Mouse (Mus musculus) C2C12 (cell line): ENCODE results near the gene Aldh1l1. TPM values are rescaled to one million over a fixed set of nuclear protein-coding genes. Genes with fewer than 3 reads are reported as not detected.

Source experiments
- H3K27me3 ChIP-seq: one replicate; pipeline ENCODE4 v1.6.1; 2011; ENCODE audit not compliant: control insufficient read depth, insufficient read depth, insufficient read length
- H3K36me3 ChIP-seq: one replicate; pipeline ENCODE4 v1.6.1; 2011; ENCODE audit not compliant: control insufficient read depth, insufficient read depth
- H3K4me3 ChIP-seq: one replicate; pipeline ENCODE4 v1.5.1; 2011; ENCODE audit warnings: mild to moderate bottlenecking, control low read depth; ENCODE audit not compliant: poor library complexity, insufficient read depth, severe bottlenecking
- H3K79me2 ChIP-seq: one replicate; pipeline ENCODE4 v1.6.1; 2011; ENCODE audit not compliant: control insufficient read depth, insufficient read depth
- H3K79me3 ChIP-seq: one replicate; pipeline ENCODE4 v1.6.1; 2011; ENCODE audit warnings: low read depth, control low read depth
- H3ac ChIP-seq: one replicate; pipeline ENCODE3; 2011; ENCODE audit warnings: low read depth; ENCODE audit not compliant: control insufficient read depth, insufficient read length
- CEBPB ChIP-seq: IDR thresholded peaks from one replicate; pipeline ENCODE4 v1.6.1; 2011; ENCODE audit warnings: low read depth, mild to moderate bottlenecking, control low read depth, moderate library complexity
- CTCF ChIP-seq: IDR thresholded peaks from one replicate; pipeline ENCODE4 v1.5.1; 2011; ENCODE audit not compliant: control insufficient read depth, insufficient read depth, insufficient read length
- FOSL1 ChIP-seq: IDR thresholded peaks from one replicate; pipeline ENCODE4 v1.8.0; 2011; ENCODE audit warnings: mild to moderate bottlenecking, low read length; ENCODE audit not compliant: poor library complexity, insufficient read depth, severe bottlenecking
- MAX ChIP-seq: IDR thresholded peaks from one replicate; pipeline ENCODE4 v1.6.1; 2011; ENCODE audit warnings: mild to moderate bottlenecking, control low read depth
- MYOD1 ChIP-seq: IDR thresholded peaks from one replicate; pipeline ENCODE4 v1.6.1; 2011; ENCODE audit warnings: low read depth; ENCODE audit not compliant: control insufficient read depth, insufficient read length
- MYOG ChIP-seq: IDR thresholded peaks from one replicate; pipeline ENCODE4 v1.6.1; 2011; ENCODE audit not compliant: control insufficient read depth, insufficient read length; ENCODE audit errors: extremely low read depth
- USF1 ChIP-seq: IDR thresholded peaks from one replicate; pipeline ENCODE4 v1.6.1; 2011; ENCODE audit warnings: low read depth, mild to moderate bottlenecking, control low read depth, moderate library complexity
- polyA plus RNA-seq: library from polyadenylated mRNA; unstranded; fragments of >200 nt; fragmentation: generic; extraction: Trizol; gene quantifications from one replicate; pipeline ENCODE4 v1.2.1, GENCODE M21; 2012; ENCODE audit warnings: missing spikeins

Aldh1l1 gene
- polyA plus RNA-seq, 1 experiment, result 0.16 TPM

DNA sequence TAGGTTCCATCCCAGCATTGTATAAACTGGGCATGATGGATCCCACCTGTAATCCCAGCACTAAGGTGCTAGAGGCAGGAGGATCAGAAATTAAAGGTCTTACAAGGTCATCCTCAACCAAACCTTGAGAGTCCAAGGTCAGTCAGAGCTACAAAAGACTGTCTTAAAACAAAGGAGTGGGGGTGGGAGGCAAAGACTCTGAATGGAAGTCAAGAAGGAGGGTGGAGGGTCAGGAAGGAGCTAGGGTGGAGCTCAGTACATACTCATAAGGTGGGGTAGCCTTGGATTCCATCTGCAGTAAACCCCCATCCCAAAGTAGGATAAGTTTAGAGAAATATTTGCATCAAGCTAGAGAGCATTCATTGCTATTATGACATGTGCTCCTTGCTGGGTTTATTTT is 33.6 kb upstream of the Aldh1l1 start:
- H3K36me3 ChIP-seq, result no peaks in the 10 kb centered on the region
- no peak overlapping the region for H3K4me3 ChIP-seq
- H3K79me3 ChIP-seq, result no peaks in the 10 kb centered on the region
- H3ac ChIP-seq, result no peak overlapping the region
- no peaks in the 10 kb centered on the region for H3K79me2 ChIP-seq
- no peak for TF ChIP-seq MYOG
- TF ChIP-seq USF1, result no peak
- no peak for TF ChIP-seq FOSL1
- no peak for TF ChIP-seq CTCF
- TF ChIP-seq CEBPB, result no peak
- TF ChIP-seq MYOD1, result no peak
- TF ChIP-seq MAX, result no peak
- H3K27me3 ChIP-seq, result peaks cover 22% of the 10 kb centered on the region

DNA sequence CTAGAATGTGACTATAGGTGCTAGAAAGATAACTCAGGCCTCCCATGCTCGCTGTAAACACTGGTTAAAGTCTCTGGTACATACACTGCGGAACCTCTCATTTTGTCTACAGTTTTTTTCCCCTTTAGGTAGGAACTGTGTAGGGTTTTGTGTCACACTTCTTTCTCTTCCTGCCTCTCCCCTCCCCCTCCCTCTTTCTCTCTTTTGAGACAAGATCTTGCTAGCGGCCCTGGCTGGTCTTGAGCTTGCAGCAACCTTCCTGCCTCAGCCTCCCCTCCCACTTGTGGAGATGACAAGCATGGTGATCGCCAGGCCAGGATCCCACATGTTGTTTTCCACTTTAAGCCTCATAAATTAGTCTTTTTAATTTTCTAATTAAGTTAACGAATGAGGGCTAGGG is 32.5 kb upstream of the Aldh1l1 start:
- no peak overlapping the region for H3K4me3 ChIP-seq
- no peak overlapping the region for H3ac ChIP-seq
- H3K79me3 ChIP-seq, result no peaks in the 10 kb centered on the region
- H3K79me2 ChIP-seq, result no peaks in the 10 kb centered on the region
- H3K36me3 ChIP-seq, result no peaks in the 10 kb centered on the region
- H3K27me3 ChIP-seq, result peaks cover 23% of the 10 kb centered on the region
- TF ChIP-seq CTCF (no peak), MYOD1 (no peak), USF1 (no peak), MYOG (no peak), MAX (no peak), FOSL1 (no peak), CEBPB (no peak)

DNA sequence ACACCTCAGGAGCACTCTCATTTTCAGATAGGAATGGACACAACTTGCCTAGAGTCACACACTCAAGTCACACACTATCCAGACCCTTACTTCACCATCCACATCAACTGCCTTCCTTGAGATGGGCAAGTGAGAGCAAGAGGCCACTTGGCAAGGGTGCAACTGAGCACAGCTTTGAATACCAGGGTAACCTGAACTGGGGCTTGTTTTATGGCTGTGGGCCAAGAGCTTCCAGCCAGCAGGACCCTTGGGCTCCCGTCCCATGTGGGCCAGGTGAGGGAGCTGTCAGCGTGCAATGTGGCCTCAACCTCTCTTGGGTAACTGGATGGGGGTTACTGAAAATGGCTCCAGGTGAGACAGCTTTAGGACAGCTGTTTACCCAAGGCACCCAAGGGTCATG is 28.8 kb upstream of the Aldh1l1 start:
- Histone ChIP-seq H3K79me2 (no peaks in the 10 kb centered on the region), H3ac (no peak overlapping the region), H3K27me3 (peaks cover 30% of the 10 kb centered on the region), H3K79me3 (no peaks in the 10 kb centered on the region), H3K36me3 (no peaks in the 10 kb centered on the region), H3K4me3 (no peak overlapping the region)
- TF ChIP-seq CTCF (no peak), USF1 (no peak), FOSL1 (no peak), MAX (no peak), CEBPB (no peak), MYOD1 (no peak), MYOG (no peak)

- Histone ChIP-seq H3K27me3 (peaks cover 36% of the 10 kb centered on the region), H3K79me3 (no peaks in the 10 kb centered on the region), H3K79me2 (no peaks in the 10 kb centered on the region), H3K4me3 (no peak overlapping the region), H3K36me3 (no peaks in the 10 kb centered on the region), H3ac (no peak overlapping the region)
- no peak for TF ChIP-seq CTCF
- TF ChIP-seq USF1, result no peak
- no peak for TF ChIP-seq MYOG
- TF ChIP-seq CEBPB, result no peak
- TF ChIP-seq FOSL1, result no peak
- no peak for TF ChIP-seq MYOD1
- TF ChIP-seq MAX, result no peak
Measured at GRCm38 (mm10) chr6:90461181-90461580, 25.0 kb upstream of the Aldh1l1 start.

GRCm38 (mm10) chr6:90461771-90462170 is 24.5 kb upstream of the Aldh1l1 start:
- TF ChIP-seq MAX, result no peak
- no peak for TF ChIP-seq MYOG
- TF ChIP-seq USF1, result no peak
- TF ChIP-seq MYOD1, result no peak
- TF ChIP-seq FOSL1, result no peak
- Histone ChIP-seq H3K27me3 (peaks cover 38% of the 10 kb centered on the region), H3ac (no peak overlapping the region), H3K79me3 (no peaks in the 10 kb centered on the region), H3K79me2 (no peaks in the 10 kb centered on the region), H3K4me3 (no peak overlapping the region), H3K36me3 (no peaks in the 10 kb centered on the region)

GRCm38 (mm10) chr6:90462181-90462706 is 24.0 kb upstream of the Aldh1l1 start, which contains the start of gene Klf15:
Gene Klf15, plus strand, starts transcription at chr6:90462576.
- Histone ChIP-seq H3K4me3 (no peak within 1 kb of the TSS), H3K79me2 (no peaks in the 10 kb centered on the region), H3K27me3 (peaks cover 35% of the 10 kb centered on the region), H3K79me3 (no peaks in the 10 kb centered on the region), H3ac (no peak within 1 kb of the TSS), H3K36me3 (no peaks in the 10 kb centered on the region)
- TF ChIP-seq MAX (no peak), MYOD1 (no peak), CTCF (no peak), FOSL1 (no peak), CEBPB (no peak), USF1 (no peak), MYOG (no peak)
